In genomic region chr11:85972385-85972784, GRCm38 (mm10) we compare ENCODE assay signal across 8 mouse cellular contexts.
DNase-seq lines count a peak whose midpoint lies in the region; ATAC-seq and TF ChIP-seq lines count a peak whose summit lies in the region.

No protein-coding gene starts in this region.

- no peak overlapping the region for H3K9ac ChIP-seq in hindbrain, embryonic 12.5 days

- TF ChIP-seq CTCF in cortical plate, adult 2 months (IDR thresholded peaks at IDR 0.05; ENCODE audit: extremely low read depth, insufficient read depth, low read length): peak; percentile 84

- intact Hi-C loops in gastrocnemius, postnatal 36 days (cut with DNase I): loop anchor here (2.0 to 5.0 kb wide), 2 partner anchors 126 to 200 kb away; no protein-coding TSS in a partner anchor

- no peak overlapping the region for H3K4me2 ChIP-seq in hindbrain, embryonic 12.5 days (replicated peaks)

- H3K27me3 ChIP-seq in hindbrain, embryonic 10.5 days (ENCODE audit: insufficient read depth, poor library complexity, severe bottlenecking): no peaks in the 10 kb centered on the region
- 0 out of 2 replicates have a peak, but pooled peaks cover 3% of the 10 kb centered on the region for H3K27me3 ChIP-seq in hindbrain, embryonic 12.5 days

- no peak overlapping the region for H3K4me3 ChIP-seq in hindbrain, embryonic 10.5 days
- no peak overlapping the region for H3K4me3 ChIP-seq in hindbrain, embryonic 12.5 days
- no peak overlapping the region; the same call in 1 of the 2 replicates for H3K4me3 ChIP-seq in cortical plate, adult 2 months (ENCODE audit: insufficient read depth, low read length)

- TF ChIP-seq POLR2A in cortical plate, adult 2 months (IDR thresholded peaks at IDR 0.05; ENCODE audit: extremely low read depth, insufficient read depth, low read length): no peak

- H3K36me3 ChIP-seq in hindbrain, embryonic 10.5 days: no peaks in the 10 kb centered on the region
- H3K36me3 ChIP-seq in hindbrain, embryonic 12.5 days: no peaks in the 10 kb centered on the region

- no peaks in the 10 kb centered on the region for H3K4me1 ChIP-seq in hindbrain, embryonic 10.5 days (replicated peaks)
- no peaks in the 10 kb centered on the region for H3K4me1 ChIP-seq in hindbrain, embryonic 12.5 days
- no peaks in the 10 kb centered on the region for H3K4me1 ChIP-seq in cortical plate, adult 2 months (ENCODE audit: control insufficient read depth, insufficient read depth, low read length)

- H3K9me3 ChIP-seq in hindbrain, embryonic 10.5 days: no peaks in the 10 kb centered on the region
- H3K9me3 ChIP-seq in hindbrain, embryonic 12.5 days (replicated peaks): no peaks in the 10 kb centered on the region

- DNase-seq in hindbrain, embryonic 10.5 days (ENCODE audit: low spot score): peak; percentile 69
- DNase-seq in adipocyte (ENCODE audit: low spot score): peak; percentile 81
- peak; percentile 44 to 59 for DNase-seq in gastrocnemius, postnatal 36 days
- DNase-seq in layer of hippocampus, adult 9-10 months (ENCODE audit: low spot score): peak; percentile 41
- DNase-seq in lung, postnatal 25 days (ENCODE audit: low spot score): peak; percentile 74
- DNase-seq in spleen, adult 12 weeks (ENCODE audit: low spot score): peak; percentile 12

- WGBS in hindbrain, embryonic 10.5 days: 27% methylated on average over 7 of the region's 7 CpGs
- 21% methylated on average over 7 of the region's 7 CpGs for WGBS in hindbrain, embryonic 12.5 days

- ATAC-seq in hindbrain, embryonic 12.5 days (ENCODE audit: low FRiP score): no peak

- no peak overlapping the region for H3K27ac ChIP-seq in hindbrain, embryonic 10.5 days
- no peak overlapping the region for H3K27ac ChIP-seq in hindbrain, embryonic 12.5 days
- H3K27ac ChIP-seq in cortical plate, adult 2 months (ENCODE audit: insufficient read depth, low read length): no peak overlapping the region

Comparison
In these comparisons a context has a peak if more than half of its experiments do, and no peak if none do; other contexts are left out.
1. DNase-seq: peak in every context shown above with its lines; median percentile 81 in adipocyte; 74 in lung, postnatal 25 days; 69 in hindbrain, embryonic 10.5 days; 52 in gastrocnemius, postnatal 36 days; 41 in layer of hippocampus, adult 9-10 months; 12 in spleen, adult 12 weeks.